Mouse (Mus musculus) myocyte (in vitro differentiated cells): ENCODE measurements at regions not wholly inside any gene's neighbourhood (a gene's known extent, or its start where the extent isn't known, plus 50 kb on each side); places are given as distances from the start of the nearest gene placed in this dataset.

Source experiments
- MYOD1 ChIP-seq, 3 experiments: IDR thresholded peaks; one replicate each; pipeline ENCODE4 v1.6.1; 2011; ENCODE audit warnings: control low read depth in 2 of 3, low read depth in 2 of 3, mild to moderate bottlenecking in 2 of 3, moderate library complexity in 1 of 3; ENCODE audit not compliant: insufficient read length in 2 of 3, control insufficient read depth in 1 of 3
- POLR2A ChIP-seq: IDR thresholded peaks from one replicate; pipeline ENCODE4 v1.6.1; 2011; ENCODE audit warnings: low read depth, mild to moderate bottlenecking, control low read depth, moderate library complexity; ENCODE audit not compliant: insufficient read length

DNA sequence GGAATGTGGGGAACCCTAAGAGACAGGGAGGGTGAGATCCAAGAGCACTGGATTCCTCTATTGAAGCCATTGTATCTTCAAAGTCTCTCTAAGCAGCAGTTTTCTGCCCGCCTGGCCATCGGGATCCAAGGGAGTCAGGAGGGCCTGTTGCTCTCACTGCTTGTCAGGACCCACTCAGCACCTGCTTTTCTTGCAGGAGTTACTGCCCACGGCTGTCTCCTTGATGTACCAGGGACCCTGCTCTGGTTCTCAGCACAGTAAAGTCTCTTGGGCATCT lies 224.2 kb downstream of the Cdc5l start:
- TF ChIP-seq MYOD1 (IDR thresholded peaks at IDR 0.05; ENCODE audit: control insufficient read depth in 1 of 3, insufficient read length in 2 of 3, low read depth in 2 of 3), result no peak
- TF ChIP-seq POLR2A, result no peak
